Mouse (Mus musculus) hindbrain, embryonic 10.5 days (tissue): ENCODE measurements around the gene Hfe2. TPM values are rescaled to one million over a fixed set of nuclear protein-coding genes. Genes with fewer than 3 reads are reported as not detected.

Source experiments
- DNase-seq: peaks from one replicate; pipeline ENCODE4 v3.0.0-alpha.2; 2017; ENCODE audit warnings: low spot score
- H3K27ac ChIP-seq: fragments of 300-500 bp; sonication (generic); 2 replicates; pipeline ENCODE4 v1.5.1; 2016; ENCODE audit warnings: mild to moderate bottlenecking, moderate library complexity
- H3K27me3 ChIP-seq: fragments of 300-500 bp; sonication (generic); 2 replicates; pipeline ENCODE4 v1.6.1; 2016; ENCODE audit warnings: mild to moderate bottlenecking; ENCODE audit not compliant: poor library complexity, insufficient read depth, severe bottlenecking
- H3K36me3 ChIP-seq: fragments of 300-500 bp; sonication (generic); 2 replicates; pipeline ENCODE4 v1.6.1; 2016; ENCODE audit warnings: mild to moderate bottlenecking, moderate library complexity
- H3K4me1 ChIP-seq: fragments of 300-500 bp; sonication (generic); replicated peaks from 2 replicates; pipeline ENCODE4 v1.6.1; 2016; ENCODE audit warnings: mild to moderate bottlenecking
- H3K4me3 ChIP-seq: fragments of 300-500 bp; sonication (generic); 2 replicates; pipeline ENCODE4 v1.5.1; 2016; ENCODE audit warnings: mild to moderate bottlenecking, moderate library complexity
- H3K9me3 ChIP-seq: fragments of 300-500 bp; sonication (generic); 2 replicates; pipeline ENCODE4 v1.6.1; 2016; ENCODE audit warnings: mild to moderate bottlenecking, moderate library complexity
- WGBS: fragments of 180-500 bp; shearing (Covaris S2); methylation state at CpG from one replicate; pipeline ENCODE4 v1.1.7; 2016; 5-methylcytosine and 5-hydroxymethylcytosine counted together
- polyA plus RNA-seq: library from polyadenylated mRNA; unstranded; fragments of >200 nt; fragmentation: Nextera tagmentation; extraction: Ambion mirVana; gene quantifications from 2 replicates; pipeline ENCODE4 v1.2.1, GENCODE M21; 2016

Gene Hfe2
- polyA plus RNA-seq, 1 experiment from 2014 or later: 0.89 TPM

GRCm38 (mm10) chr3:96546880-96547279, 21.9 kb downstream of the Hfe2 start:
- Histone ChIP-seq H3K27ac (no peak overlapping the region), H3K27me3 (peaks cover 27% of the 10 kb centered on the region), H3K9me3 (no peaks in the 10 kb centered on the region), H3K4me1 (peaks cover 8% of the 10 kb centered on the region), H3K36me3 (no peaks in the 10 kb centered on the region), H3K4me3 (peak overlapping the region; percentile 2; the same call in 1 of the 2 replicates)
- 54% methylated on average over 4 of the region's 4 CpGs for WGBS
- DNase-seq: no peak

- Histone ChIP-seq H3K36me3 (no peaks in the 10 kb centered on the region), H3K27ac (no peak overlapping the region), H3K4me1 (peaks cover 8% of the 10 kb centered on the region), H3K9me3 (no peaks in the 10 kb centered on the region), H3K27me3 (peaks cover 29% of the 10 kb centered on the region), H3K4me3 (peak overlapping the region; percentile 30)
- 11% methylated on average over 14 of the region's 14 CpGs for WGBS
- DNase-seq: peak; percentile 78
Observed at GRCm38 (mm10) chr3:96547389-96547960, 22.5 kb downstream of the Hfe2 start.

DNA sequence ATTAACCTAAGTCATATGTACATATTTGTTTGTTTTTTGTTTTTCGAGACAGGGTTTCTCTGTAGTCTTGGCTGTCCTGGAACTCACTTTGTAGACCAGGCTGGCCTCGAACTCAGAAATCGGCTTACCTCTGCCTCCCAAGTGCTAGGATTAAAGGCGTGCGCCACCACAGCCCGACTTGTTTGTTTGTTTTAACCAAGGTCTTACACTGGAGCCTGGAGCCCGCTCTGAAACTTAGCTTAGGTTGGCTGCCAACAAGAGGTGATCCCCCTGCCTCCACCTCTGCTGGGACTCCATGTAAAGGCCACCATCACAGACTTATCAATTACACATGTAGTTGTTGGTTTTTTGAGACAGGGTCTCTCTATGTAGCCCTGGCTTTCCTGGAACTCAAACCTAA, 23.9 kb downstream of the Hfe2 start:
- Histone ChIP-seq H3K27ac (no peak overlapping the region), H3K9me3 (no peaks in the 10 kb centered on the region), H3K4me1 (peaks cover 8% of the 10 kb centered on the region), H3K36me3 (no peaks in the 10 kb centered on the region), H3K27me3 (peaks cover 20% of the 10 kb centered on the region), H3K4me3 (no peak overlapping the region)
- WGBS: 83% methylated on average over 7 of the region's 7 CpGs
- no peak for DNase-seq

DNA sequence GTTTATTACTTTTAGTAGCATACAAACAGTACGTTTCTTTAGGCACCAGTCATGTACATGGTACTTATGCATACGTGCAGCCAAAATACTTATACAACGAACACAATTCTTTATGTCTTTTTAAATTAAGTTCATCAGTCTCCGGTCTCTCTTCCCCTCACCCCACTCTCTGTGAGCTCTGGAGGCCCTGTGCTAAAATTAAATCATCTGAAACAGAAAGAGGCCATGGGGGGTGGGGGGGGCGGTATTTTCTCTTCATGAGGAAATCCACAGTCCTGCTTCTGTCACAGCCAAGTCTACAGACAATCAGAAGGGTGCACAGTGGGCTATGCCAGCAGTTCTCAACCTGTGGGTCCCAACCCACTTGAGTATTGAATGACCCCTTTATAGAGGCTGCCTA, 24.4 kb downstream of the Hfe2 start:
- no peak for DNase-seq
- Histone ChIP-seq H3K27me3 (peaks cover 20% of the 10 kb centered on the region), H3K36me3 (no peaks in the 10 kb centered on the region), H3K27ac (no peak overlapping the region), H3K4me3 (no peak overlapping the region), H3K9me3 (no peaks in the 10 kb centered on the region), H3K4me1 (peaks cover 8% of the 10 kb centered on the region)
- WGBS: 85% methylated on average over 5 of the region's 5 CpGs

- H3K27me3 ChIP-seq: peaks cover 16% of the 10 kb centered on the region
- peaks cover 20% of the 10 kb centered on the region for H3K4me1 ChIP-seq
- peak; percentile 38 for DNase-seq
- peak overlapping the region; percentile 40; the same call in 1 of the 2 replicates for H3K27ac ChIP-seq
- WGBS: 25% methylated on average over 8 of the region's 8 CpGs
- H3K9me3 ChIP-seq: no peaks in the 10 kb centered on the region
- no peaks in the 10 kb centered on the region for H3K36me3 ChIP-seq
- no peak overlapping the region for H3K4me3 ChIP-seq
Observed at GRCm38 (mm10) chr3:96551203-96551602, 26.2 kb downstream of the Hfe2 start.

DNA sequence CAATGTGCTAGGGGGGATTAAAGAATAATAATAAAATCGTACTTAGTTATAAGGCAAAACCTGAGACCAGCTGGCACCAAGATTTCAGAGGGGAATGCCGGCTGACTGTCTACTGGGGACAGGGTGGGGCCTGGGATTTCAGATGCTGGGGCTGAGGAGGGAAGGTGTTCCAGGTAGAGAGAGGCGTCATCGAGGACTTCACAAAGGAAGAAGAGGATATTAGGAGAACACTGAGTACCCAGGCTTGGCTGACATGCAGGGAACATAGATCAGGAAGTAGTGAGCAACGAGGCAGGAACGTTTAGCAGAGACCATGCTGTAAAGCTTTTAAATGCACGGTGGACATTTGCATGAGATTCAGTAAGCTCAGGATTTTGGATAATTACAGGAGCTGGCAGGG, 26.9 kb downstream of the Hfe2 start:
- Histone ChIP-seq H3K9me3 (no peaks in the 10 kb centered on the region), H3K27me3 (peaks cover 12% of the 10 kb centered on the region), H3K27ac (peak overlapping the region; percentile 40; the same call in 1 of the 2 replicates), H3K4me1 (peaks cover 27% of the 10 kb centered on the region), H3K36me3 (no peaks in the 10 kb centered on the region), H3K4me3 (no peak overlapping the region)
- WGBS: 79% methylated on average over 7 of the region's 7 CpGs
- no peak for DNase-seq

- Histone ChIP-seq H3K4me3 (no peak overlapping the region), H3K9me3 (no peaks in the 10 kb centered on the region)
- 79% methylated on average over 6 of the region's 6 CpGs for WGBS
Observed at GRCm38 (mm10) chr3:96553601-96554000, 28.6 kb downstream of the Hfe2 start.

DNA sequence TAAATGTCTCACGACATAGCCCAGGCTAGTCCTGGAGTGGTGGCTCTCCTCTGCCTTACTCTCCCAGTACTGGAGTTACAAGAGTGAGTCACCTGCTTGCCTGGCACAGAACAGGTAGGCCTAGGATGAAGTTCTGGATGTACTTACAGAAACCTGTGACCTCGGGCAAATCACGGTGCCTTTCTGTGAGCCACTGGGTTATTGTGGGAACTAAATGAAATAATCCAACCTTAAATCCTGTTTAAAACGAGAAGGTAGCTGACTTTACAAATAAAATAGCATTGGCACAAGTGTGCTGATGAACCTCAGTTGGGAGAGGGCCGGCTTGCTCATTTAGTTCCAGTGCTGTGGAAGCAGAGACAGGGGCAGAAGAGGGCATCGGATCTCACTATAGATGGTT, 29.3 kb downstream of the Hfe2 start:
- Histone ChIP-seq H3K4me1 (peaks cover 39% of the 10 kb centered on the region), H3K9me3 (no peaks in the 10 kb centered on the region), H3K27ac (no peak overlapping the region), H3K36me3 (peaks cover 1% of the 10 kb centered on the region), H3K4me3 (no peak overlapping the region), H3K27me3 (peaks cover 4% of the 10 kb centered on the region; the same call in 1 of the 2 replicates)
- WGBS: 78% methylated on average over 6 of the region's 6 CpGs
- DNase-seq: no peak

More at GRCm38 (mm10) chr3:96553601-96554000, 28.6 kb downstream of the Hfe2 start:
- H3K27me3 ChIP-seq: peaks cover 4% of the 10 kb centered on the region; the same call in 1 of the 2 replicates
- no peak for DNase-seq
- H3K36me3 ChIP-seq: no peaks in the 10 kb centered on the region
- H3K4me1 ChIP-seq: peaks cover 32% of the 10 kb centered on the region
- H3K27ac ChIP-seq: no peak overlapping the region

GRCm38 (mm10) chr3:96555041-96555596, 30.1 kb downstream of the Hfe2 start:
- H3K4me3 ChIP-seq: no peak overlapping the region
- DNase-seq: no peak
- no peaks in the 10 kb centered on the region for H3K9me3 ChIP-seq
- peak overlapping the region; percentile 46 for H3K27ac ChIP-seq
- WGBS: 59% methylated on average over 12 of the region's 12 CpGs
- peaks cover 47% of the 10 kb centered on the region for H3K4me1 ChIP-seq
- peaks cover 4% of the 10 kb centered on the region; the same call in 1 of the 2 replicates for H3K27me3 ChIP-seq
- peaks cover 10% of the 10 kb centered on the region for H3K36me3 ChIP-seq

- Histone ChIP-seq H3K27ac (peak overlapping the region; percentile 92), H3K4me1 (peaks cover 54% of the 10 kb centered on the region), H3K36me3 (peaks cover 20% of the 10 kb centered on the region), H3K9me3 (no peaks in the 10 kb centered on the region), H3K4me3 (peak overlapping the region; percentile 75; the same call in 1 of the 2 replicates), H3K27me3 (peaks cover 4% of the 10 kb centered on the region; the same call in 1 of the 2 replicates)
- WGBS: 82% methylated on average over 15 of the region's 15 CpGs
- DNase-seq: no peak
Observed at GRCm38 (mm10) chr3:96555999-96556614, 31.1 kb downstream of the Hfe2 start.

- H3K9me3 ChIP-seq: no peaks in the 10 kb centered on the region
- DNase-seq: no peak
- 11% methylated on average over 22 of the region's 22 CpGs for WGBS
- peak overlapping the region; percentile 75 for H3K4me3 ChIP-seq
- peaks cover 53% of the 10 kb centered on the region for H3K4me1 ChIP-seq
- peaks cover 24% of the 10 kb centered on the region for H3K36me3 ChIP-seq
- H3K27ac ChIP-seq: peak overlapping the region; percentile 92
- peaks cover under 1% of the 10 kb centered on the region; the same call in 1 of the 2 replicates for H3K27me3 ChIP-seq
Observed at GRCm38 (mm10) chr3:96556651-96557635, 32.0 kb downstream of the Hfe2 start.

- Histone ChIP-seq H3K27me3 (no peaks in the 10 kb centered on the region), H3K4me3 (peak within 1 kb of the TSS; percentile 75), H3K36me3 (peaks cover 24% of the 10 kb centered on the region), H3K9me3 (no peaks in the 10 kb centered on the region), H3K4me1 (peaks cover 53% of the 10 kb centered on the region), H3K27ac (peak within 1 kb of the TSS; percentile 92)
- peak; percentile 100 for DNase-seq
- WGBS: under 1% methylated on average over 26 of the region's 26 CpGs
Observed at GRCm38 (mm10) chr3:96557694-96558093, 32.7 kb downstream of the Hfe2 start, which contains the start of gene Txnip. Gene Txnip (plus strand): TSS chr3:96557957.
